Mouse (Mus musculus): Measurements from ENCODE around the gene Snip1.

Snip1 gene

GRCm38 (mm10) chr4:125101334-125101733 is 34.9 kb downstream of the Snip1 start:
- DNase-seq, result no peak

DNA sequence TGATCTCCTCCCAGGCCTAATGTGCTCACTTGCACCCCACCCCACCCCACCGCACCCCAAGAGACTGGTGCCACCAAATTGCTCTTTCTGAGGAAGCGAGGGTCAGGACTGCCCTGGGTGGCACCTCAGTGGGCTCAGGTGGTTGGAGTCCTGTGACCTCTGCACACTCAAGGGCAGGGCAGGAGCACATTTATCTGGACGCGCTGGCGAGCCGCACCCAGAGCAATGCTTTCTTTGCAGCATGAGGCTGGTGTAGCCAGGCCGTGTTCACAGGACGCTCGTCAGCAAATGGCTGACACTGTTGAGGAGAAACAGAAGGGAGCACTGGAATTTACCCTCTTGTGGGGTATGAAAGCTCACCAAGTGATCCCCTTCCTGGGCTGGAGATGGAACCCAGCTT is 38.9 kb downstream of the Snip1 start:
- no peak for DNase-seq

GRCm38 (mm10) chr4:125114638-125115037 is 48.2 kb downstream of the Snip1 start:
- peak; percentile 85 for DNase-seq

- DNase-seq, result no peak
These were observed 48.6 kb downstream of the Snip1 start for GRCm38 (mm10) chr4:125115081-125115480.

DNA sequence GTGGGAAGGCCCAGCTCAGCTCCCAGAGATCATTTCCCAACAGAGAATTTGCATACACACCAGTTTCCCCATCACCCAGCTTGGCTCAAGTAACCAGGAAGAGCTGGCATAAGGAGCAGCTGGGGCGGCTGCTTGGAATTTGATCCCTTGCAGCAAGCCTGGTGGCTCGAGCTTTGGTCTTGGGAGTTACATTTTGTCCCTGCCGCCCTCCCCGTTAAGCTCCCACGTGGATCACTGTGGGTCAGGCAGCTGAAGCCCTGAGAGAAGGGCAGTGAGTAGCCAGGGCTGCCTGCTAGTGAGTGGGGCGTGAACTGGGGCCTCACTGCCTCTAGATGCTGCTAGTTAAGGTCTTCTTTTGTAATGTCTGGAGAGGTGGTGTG is 49.2 kb downstream of the Snip1 start:
- no peak for DNase-seq

DNA sequence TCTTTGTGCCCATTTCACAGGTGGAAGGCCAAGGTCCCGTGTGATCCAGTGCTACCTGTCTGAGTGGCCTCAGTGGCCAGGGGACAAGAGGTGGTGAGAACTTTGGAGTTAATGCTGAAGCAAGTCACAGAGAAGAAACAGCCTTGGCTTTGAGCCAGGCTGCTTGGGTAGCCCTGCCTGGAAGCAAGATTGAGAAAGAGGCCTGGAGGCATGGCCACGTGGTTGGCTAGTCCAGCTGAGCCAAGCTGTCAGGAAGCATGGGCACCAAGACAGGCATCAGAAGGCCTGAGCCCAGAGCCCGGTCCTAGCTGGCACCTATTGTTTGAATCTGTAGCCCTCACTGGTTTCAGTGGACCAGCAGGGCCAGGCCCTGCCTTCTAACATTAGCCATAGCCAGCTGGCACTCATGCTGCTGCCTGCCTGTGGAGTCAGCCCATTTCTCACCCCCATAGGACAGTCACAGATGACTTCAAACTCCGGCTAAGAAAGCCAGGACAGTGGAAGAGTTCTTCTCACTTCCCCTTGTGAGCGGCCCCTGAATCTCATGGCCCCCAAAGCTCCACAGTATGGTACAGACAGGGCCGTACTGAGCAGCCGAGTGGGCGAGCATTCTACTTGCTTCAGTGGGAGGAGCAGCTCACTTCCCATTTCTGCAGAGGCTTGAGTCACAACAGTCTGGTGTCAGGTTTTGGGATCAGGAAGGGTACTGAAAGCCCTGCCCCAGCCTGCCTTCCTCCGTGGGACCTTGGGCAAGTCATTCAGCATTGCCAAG is 49.8 kb downstream of the Snip1 start:
- peak; percentile 58 for DNase-seq

- no peak for DNase-seq
These were observed 50.5 kb downstream of the Snip1 start for GRCm38 (mm10) chr4:125116929-125117328.

GRCm38 (mm10) chr4:125117902-125118320 is 51.4 kb downstream of the Snip1 start:
- DNase-seq, result no peak

- DNase-seq, result no peak
These were observed 52.6 kb downstream of the Snip1 start for GRCm38 (mm10) chr4:125119070-125119469.

DNA sequence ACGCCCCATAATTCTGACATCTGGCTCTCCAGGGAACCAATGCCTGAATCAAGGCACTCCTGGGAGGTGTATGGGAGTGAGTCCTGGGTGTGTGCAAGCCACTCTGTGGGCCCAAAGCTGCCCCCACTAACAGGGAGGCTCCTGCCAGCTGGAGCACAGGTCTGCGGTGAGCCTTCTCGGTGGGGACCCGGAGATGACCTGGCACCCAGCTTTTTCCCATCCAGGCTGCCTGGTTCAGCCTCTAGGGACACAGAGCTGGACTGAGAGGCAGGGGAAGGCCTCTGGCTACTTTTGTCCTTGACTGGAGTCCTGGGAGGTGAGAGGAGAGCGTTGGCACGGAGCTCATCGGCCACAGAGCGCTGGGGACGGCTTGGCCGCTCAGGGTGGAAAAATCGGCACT is 53.2 kb downstream of the Snip1 start:
- DNase-seq, result no peak

- DNase-seq, result no peak
These were observed 56.2 kb downstream of the Snip1 start for GRCm38 (mm10) chr4:125122431-125123278.

- DNase-seq, result no peak
These were observed 56.8 kb downstream of the Snip1 start for GRCm38 (mm10) chr4:125123279-125123671.
